Mouse (Mus musculus) CH12.LX (cell line): ENCODE measurements around the gene Adpgk. TPM values are rescaled to one million over a fixed set of nuclear protein-coding genes. Genes with fewer than 3 reads are reported as not detected.

Experiments used
- DNase-seq: peaks from one replicate; pipeline ENCODE4 v3.0.0-alpha.2; 2013; ENCODE audit errors: extremely low read depth
- H3K27ac ChIP-seq: 2 replicates; pipeline ENCODE4 v1.5.1; 2012; ENCODE audit warnings: low read depth, mild to moderate bottlenecking, control low read depth, moderate library complexity; ENCODE audit not compliant: insufficient read depth
- H3K27me3 ChIP-seq: replicated peaks from 2 replicates; pipeline ENCODE3; 2012; ENCODE audit warnings: inconsistent platforms
- H3K36me3 ChIP-seq, 2 experiments: replicated peaks in 1 of 2; 2 replicates each; pipeline versions ENCODE3 to v1.6.1; 2012; ENCODE audit warnings: inconsistent platforms in 1 of 2, low read length in 1 of 2, mild to moderate bottlenecking in 1 of 2, mixed read lengths in 1 of 2, moderate library complexity in 1 of 2; ENCODE audit not compliant: control insufficient read depth in 1 of 2, insufficient read depth in 1 of 2
- H3K4me1 ChIP-seq, 2 experiments: 2 replicates each; pipeline ENCODE4 v1.6.1; 2012; ENCODE audit warnings: inconsistent platforms in 1 of 2, moderate library complexity in 1 of 2; ENCODE audit not compliant: insufficient read depth in 2 of 2, control insufficient read depth in 1 of 2
- H3K4me2 ChIP-seq: 2 replicates; pipeline ENCODE4 v1.6.1; 2012; ENCODE audit warnings: low read depth, mild to moderate bottlenecking, control low read depth; ENCODE audit not compliant: poor library complexity, insufficient read depth, severe bottlenecking
- H3K4me3 ChIP-seq, 3 experiments: fragments of 150-350 bp in 1 of 3; sonication (generic) in 1 of 3; replicated peaks in 1 of 3; 2 replicates each; pipeline versions ENCODE3 to v1.5.1; 2011 to 2012; ENCODE audit warnings: low read depth in 2 of 3, low read length in 2 of 3, mild to moderate bottlenecking in 2 of 3, moderate library complexity in 2 of 3, control low read depth in 1 of 3, improper control_type of control experiment in 1 of 3, inconsistent platforms in 1 of 3, mixed read lengths in 1 of 3; ENCODE audit not compliant: poor library complexity in 1 of 3
- H3K79me2 ChIP-seq: replicated peaks from 2 replicates; pipeline ENCODE4 v1.6.1; 2012; ENCODE audit warnings: mild to moderate bottlenecking, moderate library complexity; ENCODE audit not compliant: control insufficient read depth, poor library complexity, insufficient read depth, severe bottlenecking; ENCODE audit errors: extremely low read depth
- H3K9ac ChIP-seq: 2 replicates; pipeline ENCODE4 v1.6.1; 2012; ENCODE audit warnings: low read depth, mild to moderate bottlenecking, control low read depth, moderate library complexity; ENCODE audit not compliant: insufficient read depth
- H3K9me3 ChIP-seq: replicated peaks from 2 replicates; pipeline ENCODE3; 2012; ENCODE audit warnings: low read length, inconsistent platforms, mixed read lengths
- CHD2 ChIP-seq: IDR thresholded peaks from 2 replicates; pipeline ENCODE4 v1.6.1; 2011; ENCODE audit warnings: low read length, improper control_type of control experiment
- CTCF ChIP-seq, 2 experiments: IDR thresholded peaks in 1 of 2; conservative IDR thresholded peaks in 1 of 2; 2 replicates each; pipeline ENCODE4 v1.5.1; 2011 to 2012; ENCODE audit warnings: low read depth in 2 of 2, low read length in 2 of 2, improper control_type of control experiment in 1 of 2, inconsistent platforms in 1 of 2, mild to moderate bottlenecking in 1 of 2, moderate library complexity in 1 of 2
- E2F4 ChIP-seq: IDR thresholded peaks from 2 replicates; pipeline ENCODE4 v1.6.1; 2011; ENCODE audit warnings: low read depth, low read length, improper control_type of control experiment; ENCODE audit not compliant: insufficient replicate concordance
- MAFK ChIP-seq: IDR thresholded peaks from 2 replicates; pipeline ENCODE4 v1.6.1; 2011; ENCODE audit warnings: low read length, improper control_type of control experiment; ENCODE audit not compliant: insufficient replicate concordance
- MAX ChIP-seq: IDR thresholded peaks from 2 replicates; pipeline ENCODE4 v1.6.1; 2011; ENCODE audit warnings: low read length, improper control_type of control experiment
- MAZ ChIP-seq: IDR thresholded peaks from 2 replicates; pipeline ENCODE4 v1.6.1; 2012; ENCODE audit warnings: low read depth, mild to moderate bottlenecking, inconsistent platforms, low read length, improper control_type of control experiment, moderate library complexity
- MYC ChIP-seq: IDR thresholded peaks from 2 replicates; pipeline ENCODE4 v1.6.1; 2011; ENCODE audit warnings: low read depth, mild to moderate bottlenecking, improper control_type of control experiment, low read length
- NELFE ChIP-seq: IDR thresholded peaks from 2 replicates; pipeline ENCODE4 v1.6.1; 2011; ENCODE audit warnings: low read depth, low read length, improper control_type of control experiment
- NRF1 ChIP-seq: IDR thresholded peaks from 2 replicates; pipeline ENCODE4 v1.6.1; 2014; ENCODE audit warnings: low read depth, mild to moderate bottlenecking, inconsistent platforms, low read length, improper control_type of control experiment, moderate library complexity
- POLR2AphosphoS2 ChIP-seq: IDR thresholded peaks from 2 replicates; pipeline ENCODE4 v1.6.1; 2011; ENCODE audit warnings: low read depth, low read length, improper control_type of control experiment
- SMC3 ChIP-seq: IDR thresholded peaks from 2 replicates; pipeline ENCODE4 v1.6.1; 2011; ENCODE audit warnings: low read depth, low read length, improper control_type of control experiment
- TBP ChIP-seq: conservative IDR thresholded peaks from 2 replicates; pipeline ENCODE4 v1.6.1; 2011; ENCODE audit warnings: low read depth, low read length, improper control_type of control experiment
- ZKSCAN1 ChIP-seq: IDR thresholded peaks from 2 replicates; pipeline ENCODE4 v1.6.1; 2012; ENCODE audit warnings: low read depth, inconsistent platforms, low read length, improper control_type of control experiment, borderline replicate concordance
- ZMIZ1 ChIP-seq: IDR thresholded peaks from 2 replicates; pipeline ENCODE4 v1.6.1; 2012; ENCODE audit warnings: low read depth, mild to moderate bottlenecking, inconsistent platforms, low read length, improper control_type of control experiment
- ZNF384 ChIP-seq: IDR thresholded peaks from 2 replicates; pipeline ENCODE4 v1.6.1; 2012; ENCODE audit warnings: low read depth, low read length, improper control_type of control experiment, inconsistent platforms
- dilution Hi-C: fragments of 300-500 bp; cut with MboI; formaldehyde crosslinking; loops from 2 replicates; pipeline ENCODE4 v1.14.3; 2020; ENCODE audit warnings: low sequenced_read_pairs; ENCODE audit not compliant: extremely low pct_unique_long_range_greater_than_20kb, extremely low pct_ligation_motif_present
- in situ Hi-C: fragments of 300-500 bp; cut with MboI; formaldehyde crosslinking; loops from 3 replicates; pipeline ENCODE4 v1.14.3; 2019; ENCODE audit warnings: low sequenced_read_pairs, low pct_ligation_motif_present, low pct_unique_long_range_greater_than_20kb, mixed read lengths
- polyA plus RNA-seq: library from polyadenylated mRNA; unstranded; fragments of >175 nt; gene quantifications from 2 replicates; pipeline ENCODE4 v1.2.1, GENCODE M21; 2012; ENCODE audit warnings: low read depth; ENCODE audit not compliant: insufficient read length
- total RNA-seq, 2 experiments: library from RNA; depleted of rRNA; stranded (reverse); fragments of 300-350 nt in 1 of 2; fragments of >200 nt in 1 of 2; gene quantifications; 2 replicates each; pipeline ENCODE4 v1.2.3; 2012 to 2014

The Adpgk gene
- total and polyA plus RNA-seq, 3 experiments, result 45.2 to 57.4 (median 48.4) TPM

GRCm38 (mm10) chr9:59282683-59282986 lies 8.7 kb upstream of the Adpgk start:
- Histone ChIP-seq H3K9ac (no peak overlapping the region), H3K36me3 (no peaks in the 10 kb centered on the region), H3K4me2 (peak overlapping the region; percentile 23; the same call in 1 of the 2 replicates), H3K27me3 (no peaks in the 10 kb centered on the region), H3K27ac (no peak overlapping the region), H3K4me1 (peaks cover 2 to 11% of the 10 kb centered on the region in 2 experiments; a peak in 3 of 4 replicates), H3K79me2 (no peaks in the 10 kb centered on the region), H3K4me3 (peak overlapping the region; percentile 10 to 40 (median 21)), H3K9me3 (no peaks in the 10 kb centered on the region)
- DNase-seq, result no peak
- dilution Hi-C loops, result no loop called here
- TF ChIP-seq ZNF384 (peak; percentile 32; the same call in 1 of the 2 replicates), NELFE (0 out of 2 replicates have a peak, but pooled peaks have one; percentile 6), TBP (no peak), CHD2 (0 out of 2 replicates have a peak, but pooled peaks have one; percentile 39)
- in situ Hi-C loops, result loop anchor here (10.0 to 25.0 kb wide), 2 partner anchors 268 to 720 kb away; partner anchors contain the start of gene Cd276

DNA sequence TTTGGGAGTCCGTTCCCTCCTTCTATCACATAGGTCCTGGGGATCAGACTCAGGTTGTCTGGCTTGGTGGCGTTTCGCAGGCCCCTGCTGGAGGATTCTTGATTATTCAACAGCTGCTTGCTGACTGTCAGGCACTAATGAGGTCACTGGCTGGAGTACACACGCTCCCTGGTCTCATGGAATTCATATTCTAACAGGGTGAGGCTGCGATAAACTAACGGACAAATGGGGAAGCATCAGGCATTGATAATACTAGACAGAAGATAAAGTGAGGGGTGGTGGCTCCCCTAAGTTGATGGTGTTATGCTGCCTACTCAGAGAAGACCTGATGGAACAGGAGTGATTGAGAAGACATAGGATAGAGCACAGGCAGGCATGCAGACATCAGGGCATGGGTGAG lies 5.7 kb upstream of the Adpgk start:
- H3K27me3 ChIP-seq, result no peaks in the 10 kb centered on the region
- H3K9me3 ChIP-seq, result no peaks in the 10 kb centered on the region
- H3K4me2 ChIP-seq, result no peak overlapping the region
- H3K27ac ChIP-seq, result no peak overlapping the region
- TF ChIP-seq E2F4 (no peak), NRF1 (no peak), MAX (no peak), ZMIZ1 (no peak), MAFK (no peak), POLR2AphosphoS2 (no peak), MAZ (no peak)
- in situ Hi-C loops (loop anchor here (10.0 to 25.0 kb wide), 2 partner anchors 271 to 723 kb away; partner anchors contain the start of gene Cd276), dilution Hi-C loops (no loop called here)
- no peak overlapping the region for H3K4me3 ChIP-seq
- H3K9ac ChIP-seq, result no peak overlapping the region
- DNase-seq, result no peak
- H3K79me2 ChIP-seq, result no peaks in the 10 kb centered on the region
- H3K36me3 ChIP-seq, result no peaks in the 10 kb centered on the region
- H3K4me1 ChIP-seq, result peaks cover 0 to 6% of the 10 kb centered on the region in 2 experiments; a peak in 2 of 4 replicates

DNA sequence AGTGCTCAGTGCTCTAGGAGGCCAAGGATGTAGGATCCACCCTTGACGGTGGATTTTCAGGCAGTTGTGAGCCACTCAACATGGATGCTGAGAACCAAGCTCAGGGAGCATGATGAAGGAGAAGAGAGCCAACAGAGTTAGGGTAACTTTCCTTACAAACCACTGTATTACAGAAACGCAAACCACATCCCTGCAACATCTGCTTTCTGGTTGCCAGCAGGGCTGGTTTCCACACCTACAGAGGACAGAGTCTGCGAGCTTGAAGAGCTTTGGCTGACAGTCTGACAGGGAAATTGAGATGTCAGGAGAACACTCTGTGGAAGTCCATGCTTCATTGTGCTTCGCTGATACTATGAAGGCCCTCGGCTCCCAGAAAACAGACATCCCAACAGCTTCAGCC lies 3.3 kb upstream of the Adpgk start:
- no peaks in the 10 kb centered on the region for H3K36me3 ChIP-seq
- DNase-seq, result no peak
- H3K9ac ChIP-seq, result no peak overlapping the region
- in situ Hi-C loops, result loop anchor here (10.0 to 25.0 kb wide), 2 partner anchors 273 to 726 kb away; partner anchors contain the start of gene Cd276
- H3K4me2 ChIP-seq, result no peak overlapping the region
- peaks cover 2 to 11% of the 10 kb centered on the region in 2 experiments; a peak in 3 of 4 replicates for H3K4me1 ChIP-seq
- H3K27me3 ChIP-seq, result no peaks in the 10 kb centered on the region
- H3K4me3 ChIP-seq, result no peak overlapping the region
- no peaks in the 10 kb centered on the region for H3K9me3 ChIP-seq
- no peak for TF ChIP-seq MYC
- TF ChIP-seq CTCF (conservative IDR thresholded peaks at IDR 0.05 in 1 of 2, IDR thresholded peaks at IDR 0.05 in 1 of 2; ENCODE audit: low read depth in 2 of 2, low read length in 2 of 2), result no peak
- no peak for TF ChIP-seq SMC3
- TF ChIP-seq ZKSCAN1, result no peak
- TF ChIP-seq, all 38 proteins: peak for 0
- dilution Hi-C loops, result no loop called here
- Histone ChIP-seq H3K79me2 (peaks cover 10% of the 10 kb centered on the region), H3K27ac (no peak overlapping the region)
